Mouse (Mus musculus) ES-E14 (cell line): ENCODE results near the gene Dcbld2. TPM values are rescaled to one million over a fixed set of nuclear protein-coding genes. Genes with fewer than 3 reads are reported as not detected.

Experiments used
- DNase-seq: peaks from one replicate; pipeline ENCODE4 v3.0.0-alpha.2; 2013; ENCODE audit warnings: low read depth, low spot score
- H3K27ac ChIP-seq: 2 replicates; pipeline ENCODE4 v1.5.1; 2012; ENCODE audit warnings: low read depth, mild to moderate bottlenecking, low read length, moderate library complexity, mixed read lengths; ENCODE audit not compliant: poor library complexity, insufficient read depth, severe bottlenecking
- H3K36me3 ChIP-seq: 2 replicates; pipeline ENCODE4 v1.6.1; 2012; ENCODE audit warnings: mild to moderate bottlenecking, low read length, moderate library complexity, mixed read lengths; ENCODE audit not compliant: control insufficient read depth, poor library complexity, insufficient read depth, severe bottlenecking
- H3K4me1 ChIP-seq, 2 experiments: fragments of 150-350 bp in 1 of 2; sonication (generic) in 1 of 2; 2 replicates each; pipeline ENCODE4 v1.6.1; 2012; ENCODE audit warnings: low read length in 2 of 2, mild to moderate bottlenecking in 1 of 2, mixed read lengths in 1 of 2; ENCODE audit not compliant: control insufficient read depth in 2 of 2, insufficient read depth in 2 of 2, poor library complexity in 1 of 2
- H3K4me3 ChIP-seq, 2 experiments: fragments of 150-350 bp in 1 of 2; sonication (generic) in 1 of 2; 2 replicates each; pipeline ENCODE4 v1.5.1; 2012; ENCODE audit warnings: low read length in 2 of 2, low read depth in 1 of 2, mild to moderate bottlenecking in 1 of 2, mixed read lengths in 1 of 2; ENCODE audit not compliant: insufficient read depth in 1 of 2, poor library complexity in 1 of 2, severe bottlenecking in 1 of 2
- H3K9ac ChIP-seq: 2 replicates; pipeline ENCODE4 v1.6.1; 2012; ENCODE audit warnings: low read depth, mild to moderate bottlenecking, low read length, mixed read lengths; ENCODE audit not compliant: poor library complexity, insufficient read depth, severe bottlenecking
- H3K9me3 ChIP-seq: fragments of 150-350 bp; sonication (generic); 2 replicates; pipeline ENCODE4 v1.6.1; 2012; ENCODE audit warnings: low read depth, mild to moderate bottlenecking, low read length; ENCODE audit not compliant: control insufficient read depth, insufficient read depth
- CHD2 ChIP-seq: IDR thresholded peaks from 2 replicates; pipeline ENCODE4 v1.6.1; 2014; ENCODE audit warnings: mild to moderate bottlenecking, low read depth, low read length, inconsistent platforms
- HCFC1 ChIP-seq: IDR thresholded peaks from 2 replicates; pipeline ENCODE4 v1.6.1; 2012; ENCODE audit warnings: low read length, inconsistent platforms, borderline replicate concordance; ENCODE audit not compliant: insufficient read depth
- MAFK ChIP-seq: IDR thresholded peaks from 2 replicates; pipeline ENCODE4 v1.6.1; 2014; ENCODE audit warnings: mild to moderate bottlenecking, low read depth, low read length, inconsistent platforms; ENCODE audit not compliant: insufficient read depth
- ZC3H11A ChIP-seq: IDR thresholded peaks from 2 replicates; pipeline ENCODE4 v1.6.1; 2012; ENCODE audit warnings: low read depth, mild to moderate bottlenecking, inconsistent platforms, low read length, borderline replicate concordance
- ZNF384 ChIP-seq: IDR thresholded peaks from 2 replicates; pipeline ENCODE4 v1.6.1; 2012; ENCODE audit warnings: low read depth, low read length, inconsistent platforms
- in situ Hi-C, 2 experiments: fragments of 600-800 bp; cut with MboI; formaldehyde crosslinking; loops; one replicate each; pipeline ENCODE4 v1.15.1; 2025; ENCODE audit warnings: low sequenced_read_pairs in 2 of 2, inconsistent platforms in 1 of 2; ENCODE audit not compliant: unreplicated experiment in 2 of 2
- total RNA-seq: library from RNA; depleted of rRNA; stranded (reverse); fragments of 300-350 nt; gene quantifications from 2 replicates; pipeline ENCODE4 v1.2.3, GENCODE M21; 2012

Gene Dcbld2
- total RNA-seq, 1 experiment = 45.7 TPM

DNA sequence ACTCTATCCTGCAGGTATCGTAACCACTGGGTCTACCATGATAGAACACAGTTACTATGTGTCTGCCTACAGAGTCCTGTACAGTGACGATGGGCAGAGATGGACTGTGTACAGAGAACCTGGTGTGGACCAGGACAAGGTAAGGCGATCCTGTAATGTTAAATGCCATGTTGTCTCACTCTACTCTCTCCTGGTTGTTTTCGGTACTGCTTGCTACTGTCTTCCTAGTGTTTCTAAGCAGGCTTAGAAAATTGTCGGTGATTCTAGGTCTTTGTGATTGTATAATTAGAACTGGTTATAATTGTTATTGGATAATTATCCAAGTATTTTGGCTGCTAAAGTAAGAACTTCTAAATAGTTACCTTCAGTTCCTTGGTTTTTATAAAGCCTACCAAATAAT, 43.4 kb downstream of the Dcbld2 start:
- Histone ChIP-seq H3K9ac (no peak overlapping the region), H3K27ac (no peak overlapping the region), H3K9me3 (no peaks in the 10 kb centered on the region), H3K36me3 (no peaks in the 10 kb centered on the region; the same call in 1 of the 2 replicates), H3K4me1 (no peaks in the 10 kb centered on the region), H3K4me3 (no peak overlapping the region)
- in situ Hi-C loops = no loop called here
- no peak for DNase-seq
- TF ChIP-seq ZC3H11A (no peak), MAFK (no peak), ZNF384 (no peak), CHD2 (no peak), HCFC1 (no peak)

DNA sequence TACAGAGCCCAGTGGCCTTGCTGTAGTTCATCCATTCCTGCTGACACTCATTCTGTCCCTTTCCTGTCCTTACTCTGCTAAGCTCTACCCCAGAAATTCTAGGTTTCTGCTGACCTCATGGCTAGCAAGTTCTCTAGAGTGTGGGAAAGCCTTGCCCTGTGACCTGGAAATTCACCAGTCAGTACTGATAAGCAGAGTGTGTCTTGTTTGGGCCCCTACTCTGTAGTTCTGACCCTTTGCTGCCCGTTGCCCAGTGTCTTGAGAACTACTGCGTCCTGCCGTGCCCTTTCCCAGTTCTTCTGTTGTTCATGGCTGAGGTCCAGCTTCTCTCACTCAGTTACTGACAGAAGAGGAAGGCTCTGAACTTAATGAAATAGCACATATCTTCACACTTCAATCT, 44.9 kb downstream of the Dcbld2 start:
- H3K4me1 ChIP-seq = no peaks in the 10 kb centered on the region
- H3K9ac ChIP-seq = no peak overlapping the region
- H3K36me3 ChIP-seq = peaks cover 6% of the 10 kb centered on the region; the same call in 1 of the 2 replicates
- DNase-seq = no peak
- TF ChIP-seq ZC3H11A (no peak), HCFC1 (no peak), MAFK (no peak), ZNF384 (no peak), CHD2 (no peak)
- H3K9me3 ChIP-seq = no peaks in the 10 kb centered on the region
- no peak overlapping the region for H3K4me3 ChIP-seq
- no peak overlapping the region for H3K27ac ChIP-seq
- in situ Hi-C loops = no loop called here

DNA sequence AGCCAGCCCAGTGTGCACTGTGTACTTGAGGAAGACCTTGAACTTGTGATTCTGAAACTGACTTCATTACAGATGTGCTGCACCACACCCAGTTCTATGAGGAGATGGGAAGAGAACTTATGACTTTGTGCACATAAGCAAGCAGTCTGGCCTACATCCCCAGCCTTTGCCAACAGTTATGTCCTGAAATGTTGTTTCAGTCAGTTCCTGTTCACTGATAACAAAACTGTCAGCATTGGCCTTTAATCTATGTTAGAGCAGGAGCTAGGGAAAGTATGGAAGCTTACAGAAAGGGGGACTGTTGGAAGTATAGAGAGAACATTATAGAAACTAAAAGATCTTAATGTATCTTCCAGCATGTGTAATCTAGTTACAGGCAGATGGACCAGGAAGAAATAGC, 45.6 kb downstream of the Dcbld2 start:
- Histone ChIP-seq H3K4me3 (no peak overlapping the region), H3K27ac (no peak overlapping the region), H3K36me3 (peaks cover 9% of the 10 kb centered on the region; the same call in 1 of the 2 replicates), H3K9me3 (no peaks in the 10 kb centered on the region), H3K9ac (no peak overlapping the region), H3K4me1 (no peaks in the 10 kb centered on the region)
- DNase-seq = no peak
- in situ Hi-C loops = no loop called here
- TF ChIP-seq HCFC1 (no peak), ZNF384 (no peak), MAFK (no peak), CHD2 (no peak), ZC3H11A (no peak)

DNA sequence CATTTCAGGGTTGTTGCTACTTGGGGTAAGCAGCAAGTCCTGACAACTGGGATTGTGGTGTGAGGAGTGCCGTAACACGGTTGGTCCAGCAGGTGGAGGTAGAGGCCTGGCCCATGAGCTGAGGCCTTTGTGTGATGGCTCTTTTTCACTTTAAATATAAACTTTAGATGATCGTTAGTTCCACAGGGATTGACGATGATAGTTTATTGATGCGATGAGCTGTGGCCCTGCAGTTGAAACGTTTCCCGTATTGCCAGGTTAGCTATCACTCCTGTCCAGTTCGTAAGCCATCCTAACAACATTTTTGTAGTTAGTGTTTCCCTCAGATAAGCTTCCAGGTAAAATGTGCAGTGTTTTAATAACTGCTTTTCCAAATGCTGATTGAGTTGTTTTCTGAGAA, 46.4 kb downstream of the Dcbld2 start:
- H3K9me3 ChIP-seq = no peaks in the 10 kb centered on the region
- H3K27ac ChIP-seq = no peak overlapping the region
- DNase-seq = no peak
- no peaks in the 10 kb centered on the region for H3K4me1 ChIP-seq
- no peak overlapping the region for H3K9ac ChIP-seq
- no peak overlapping the region for H3K4me3 ChIP-seq
- no peak for TF ChIP-seq ZNF384
- TF ChIP-seq ZC3H11A = peak; percentile 62; the same call in 1 of the 2 replicates
- peaks cover 9% of the 10 kb centered on the region; the same call in 1 of the 2 replicates for H3K36me3 ChIP-seq
- in situ Hi-C loops = no loop called here

DNA sequence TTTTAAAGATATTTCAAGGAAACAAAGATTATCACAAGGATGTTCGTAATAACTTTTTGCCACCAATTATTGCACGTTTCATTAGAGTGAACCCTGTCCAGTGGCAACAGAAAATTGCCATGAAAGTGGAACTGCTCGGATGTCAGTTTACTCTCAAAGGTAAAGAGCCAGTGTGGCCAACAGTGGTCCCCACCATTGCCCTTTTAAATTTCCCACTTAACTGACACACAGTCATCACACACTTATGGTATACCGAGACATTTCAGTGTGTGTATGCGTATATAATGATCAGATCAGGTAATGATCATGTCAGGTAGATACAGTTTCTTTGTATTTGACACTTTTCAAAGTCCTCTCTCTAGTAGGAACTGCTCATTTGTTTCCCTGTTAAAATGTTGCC, 46.9 kb downstream of the Dcbld2 start:
- Histone ChIP-seq H3K27ac (no peak overlapping the region), H3K4me3 (no peak overlapping the region), H3K36me3 (peaks cover 9% of the 10 kb centered on the region; the same call in 1 of the 2 replicates), H3K9me3 (no peaks in the 10 kb centered on the region), H3K4me1 (no peaks in the 10 kb centered on the region), H3K9ac (no peak overlapping the region)
- in situ Hi-C loops = no loop called here
- DNase-seq = no peak
- TF ChIP-seq ZC3H11A = no peak
- TF ChIP-seq ZNF384 = no peak
- TF ChIP-seq HCFC1 = no peak
- TF ChIP-seq CHD2 = no peak
- no peak for TF ChIP-seq MAFK
